Mouse (Mus musculus) layer of hippocampus, adult 18-20 months (tissue): ENCODE measurements around the gene Adamts16. TPM values are rescaled to one million over a fixed set of nuclear protein-coding genes. Genes with fewer than 3 reads are reported as not detected.
"Not testable (repeated sequence)": the region's sequence is repeated elsewhere in the genome, so short reads cannot be mapped to it uniquely, and the experiment has no call there.

ENCODE experiments used
- DNase-seq, 2 experiments: peaks; one replicate each; pipeline ENCODE4 v3.0.0; 2022; ENCODE audit warnings: low spot score in 2 of 2
- long read RNA-seq: library from polyadenylated mRNA; stranded (forward); transcript quantifications from one replicate; pipeline ENCODE4 v2.0.0, GENCODE M21; 2021
- total RNA-seq, 2 experiments: library from RNA; stranded (reverse); gene quantifications; 2 replicates each; pipeline ENCODE4 v1.2.3; 2021

Adamts16 gene
- total RNA-seq = 1 to 10 TPM in 1 of 2 experiments, under 1 TPM in 1; 0.86 to 1.5 TPM
- long read RNA-seq = 0 reads

- no peak for DNase-seq
Observed at GRCm38 (mm10) chr13:70841421-70841904, at the start of gene Adamts16. Gene Adamts16, minus strand, starts transcription at chr13:70841811.

DNA sequence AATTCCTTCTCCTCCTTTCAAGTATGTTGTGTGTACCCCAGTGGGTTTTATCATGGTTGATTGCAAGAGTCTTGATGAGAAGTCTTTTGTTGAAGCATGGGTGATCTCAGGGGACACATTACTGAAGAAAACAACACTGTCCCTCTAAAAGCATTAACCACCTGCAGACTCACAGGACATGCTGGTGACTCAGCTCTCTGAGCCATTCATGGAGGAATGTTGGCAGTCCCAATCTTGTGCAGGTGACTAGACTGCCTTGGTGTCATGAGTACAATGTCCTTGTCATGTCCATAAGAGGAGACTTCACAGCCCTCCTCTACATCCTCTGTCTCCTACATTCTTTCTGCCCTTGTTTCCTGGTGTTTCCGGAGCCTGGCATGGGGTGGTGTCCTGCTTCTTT lies 45.5 kb upstream of the Adamts16 start:
- DNase-seq = no peak

- DNase-seq = no peak
Observed at GRCm38 (mm10) chr13:70885006-70885405, 43.4 kb upstream of the Adamts16 start.

- DNase-seq = peak; percentile 46 to 85
Observed at GRCm38 (mm10) chr13:70883891-70884890, 42.6 kb upstream of the Adamts16 start.

GRCm38 (mm10) chr13:70879971-70880370 lies 38.4 kb upstream of the Adamts16 start:
- DNase-seq = not testable (repeated sequence)

- no peak for DNase-seq
Observed at GRCm38 (mm10) chr13:70877550-70877913, 35.9 kb upstream of the Adamts16 start.

DNA sequence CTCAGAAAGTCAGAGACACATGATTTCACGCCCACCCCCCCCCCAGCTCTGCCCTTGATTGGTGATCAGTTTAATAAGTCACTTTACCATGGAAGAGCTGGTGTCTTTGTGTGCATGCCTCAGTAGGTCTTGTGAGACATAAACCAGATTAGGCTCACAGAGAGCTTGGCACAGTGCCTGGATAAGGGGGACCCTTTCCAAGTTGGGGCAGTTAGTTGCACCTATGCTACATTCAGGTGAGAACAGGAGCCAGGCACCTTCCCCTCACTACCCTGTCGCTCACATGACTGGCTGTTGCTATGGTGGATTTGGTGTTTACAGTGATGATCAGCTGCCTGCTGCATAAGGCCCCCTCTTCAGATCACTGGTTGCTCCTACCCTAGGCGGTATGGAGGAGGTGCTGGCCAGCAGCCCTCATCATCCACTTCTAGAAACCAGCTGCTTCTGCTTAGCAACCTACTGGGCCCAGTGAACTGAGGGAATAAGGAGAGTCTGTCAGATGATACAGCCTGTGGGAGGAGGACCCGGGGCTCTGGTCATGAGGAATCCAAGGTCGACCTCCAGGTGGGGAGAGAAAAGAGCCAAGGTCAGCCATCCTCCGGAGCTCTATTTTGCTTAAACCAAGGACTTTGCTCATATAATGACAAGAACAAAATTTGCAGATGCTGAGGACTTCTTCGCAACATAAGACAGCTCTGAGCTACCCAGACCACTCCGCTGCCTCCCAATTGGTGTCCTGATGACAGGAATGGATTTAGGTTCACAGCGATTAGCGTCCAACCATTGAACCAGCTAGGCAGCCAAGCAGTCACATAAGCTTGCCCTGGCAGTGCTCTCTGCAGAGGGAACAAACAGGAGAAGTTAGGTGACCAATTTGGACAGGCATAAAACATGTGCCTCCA lies 35.3 kb upstream of the Adamts16 start:
- DNase-seq = no peak

- peak in 1 of 2 experiments; percentile 62 for DNase-seq
Observed at GRCm38 (mm10) chr13:70875411-70875949, 33.9 kb upstream of the Adamts16 start.

- no peak for DNase-seq
Observed at GRCm38 (mm10) chr13:70874741-70875140, 33.1 kb upstream of the Adamts16 start.

DNA sequence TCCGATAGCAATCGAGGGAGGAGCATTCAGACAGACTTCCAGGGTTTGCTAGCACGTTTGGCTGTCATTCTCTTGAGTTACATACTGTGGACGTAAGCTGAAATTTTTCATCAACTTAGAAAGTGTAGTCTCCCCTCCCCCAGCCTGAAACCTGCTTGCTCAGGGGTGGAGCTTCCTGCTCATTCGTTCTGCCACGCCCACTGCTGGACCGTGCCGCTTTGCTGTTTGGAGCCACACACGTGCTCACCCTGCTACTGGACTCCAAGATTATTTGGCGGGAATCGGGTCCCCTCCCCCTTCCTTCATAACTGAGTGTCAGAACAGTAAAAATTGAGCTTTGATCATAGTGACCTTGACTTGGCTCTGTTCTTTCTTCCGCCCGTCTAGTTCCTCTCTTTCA lies 32.2 kb upstream of the Adamts16 start:
- not testable (repeated sequence) for DNase-seq

- DNase-seq = no peak
Observed at GRCm38 (mm10) chr13:70871049-70871448, 29.4 kb upstream of the Adamts16 start.

- DNase-seq = no peak
Observed at GRCm38 (mm10) chr13:70866971-70867625, 25.5 kb upstream of the Adamts16 start.

GRCm38 (mm10) chr13:70865867-70866266 lies 24.3 kb upstream of the Adamts16 start:
- no peak for DNase-seq

- DNase-seq = no peak
Observed at GRCm38 (mm10) chr13:70862162-70862908, 20.7 kb upstream of the Adamts16 start.

GRCm38 (mm10) chr13:70853601-70854000 lies 12.0 kb upstream of the Adamts16 start:
- no peak for DNase-seq

- no peak for DNase-seq
Observed at GRCm38 (mm10) chr13:70846933-70847332, 5.3 kb upstream of the Adamts16 start.

DNA sequence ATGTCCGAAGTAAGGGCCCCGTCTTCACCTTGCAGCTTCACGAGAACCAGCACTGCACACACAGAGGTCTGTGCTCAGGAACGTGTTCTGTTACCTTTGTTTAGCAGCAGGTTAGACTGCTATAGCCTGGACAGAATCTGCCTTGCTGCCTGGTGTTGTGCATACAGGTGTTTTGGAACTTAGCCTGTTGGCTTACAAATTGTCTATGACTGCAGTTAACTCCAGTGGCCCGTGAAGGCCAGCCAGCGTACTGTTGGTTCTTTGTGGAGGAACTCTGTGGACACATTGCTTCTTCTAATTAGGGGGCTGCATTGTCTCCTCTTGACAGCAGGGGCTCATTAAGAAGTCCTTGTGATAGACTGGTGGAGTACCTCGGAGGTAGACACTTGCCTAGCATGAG lies 3.9 kb upstream of the Adamts16 start:
- no peak for DNase-seq

DNA sequence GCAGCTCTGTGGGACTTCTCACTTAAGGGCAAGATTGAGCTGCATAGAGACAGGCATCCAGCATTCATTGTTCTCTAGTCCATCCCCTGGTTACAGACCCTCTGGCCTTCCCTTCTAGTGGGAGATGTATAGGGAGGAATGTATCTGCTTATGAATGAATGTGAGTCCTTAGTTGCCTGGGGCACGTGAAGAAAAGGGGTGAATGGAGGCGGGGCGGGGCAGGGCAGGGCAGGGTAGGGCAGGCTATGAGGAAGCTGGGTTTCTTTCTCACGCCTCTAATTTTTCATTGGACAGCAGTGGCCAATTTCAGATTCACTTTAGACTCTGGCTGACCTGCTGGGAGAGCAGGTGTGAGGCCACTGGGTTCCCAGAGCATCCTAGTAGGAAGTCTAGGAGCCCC lies 515 bp upstream of the Adamts16 start:
- no peak for DNase-seq

DNA sequence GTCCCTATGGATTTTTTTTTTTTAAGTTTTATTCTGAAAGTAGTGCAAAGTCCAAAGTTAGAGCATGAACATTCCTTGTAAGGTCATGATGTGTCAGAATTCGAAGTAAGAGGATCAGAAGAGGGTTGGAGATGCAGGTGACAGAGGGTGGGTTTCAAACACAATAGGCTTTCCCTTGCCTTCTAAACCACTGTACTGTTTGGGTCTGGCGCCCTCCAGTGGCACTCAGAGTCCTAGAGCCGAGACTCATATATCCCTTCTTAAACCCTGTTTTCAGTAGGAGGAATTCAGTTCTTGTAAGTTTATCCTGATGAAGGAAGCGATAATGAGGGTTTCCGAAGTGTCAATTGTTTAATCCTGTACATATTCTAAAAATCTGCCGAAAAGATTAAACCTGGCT lies 1.4 kb downstream of the Adamts16 start:
- DNase-seq = peak; percentile 45 to 89

- DNase-seq = no peak
Observed at GRCm38 (mm10) chr13:70837571-70837970, 4.0 kb downstream of the Adamts16 start.
